Mouse (Mus musculus): Measurements from ENCODE around the gene Def6. TPM values are rescaled to one million over a fixed set of nuclear protein-coding genes. Genes with fewer than 3 reads are reported as not detected.

Gene Def6
- polyA plus RNA-seq, 1 experiment from 2014 or later, result 3.5 TPM

DNA sequence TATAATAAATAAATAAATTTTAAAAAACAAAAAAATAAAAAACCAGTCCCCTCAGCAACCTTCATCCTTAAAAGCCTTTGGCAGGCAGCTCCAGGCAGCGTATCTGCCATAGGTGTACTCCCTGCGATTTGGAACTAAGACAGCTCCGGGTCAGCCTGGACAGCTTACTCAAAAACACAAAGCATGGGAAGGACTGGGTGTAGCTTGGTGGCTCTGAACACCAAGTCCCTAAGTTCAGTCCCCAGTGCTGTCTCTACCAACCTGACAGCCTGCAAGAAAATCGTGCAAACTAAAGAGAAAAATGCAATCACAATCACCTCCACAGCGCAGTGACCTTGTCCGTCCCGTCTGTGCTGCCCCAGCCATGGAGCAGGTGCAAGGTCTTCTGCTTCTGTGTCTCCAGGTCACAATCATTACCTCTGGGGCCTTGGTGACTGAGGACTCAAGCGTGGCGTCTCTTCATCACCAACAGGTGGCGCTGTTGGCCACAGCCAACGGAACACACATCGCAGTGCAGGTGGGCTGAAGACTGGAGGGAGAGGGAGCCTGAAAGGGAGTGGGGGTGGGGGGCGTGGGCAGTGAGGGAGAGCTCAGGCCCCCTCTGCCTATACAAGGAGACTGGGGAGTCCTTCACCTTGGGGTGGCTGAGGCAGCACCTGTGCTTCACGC is 3.4 kb upstream of the Def6 start:
- WGBS, result 33% methylated on average over 14 of the region's 14 CpGs

DNA sequence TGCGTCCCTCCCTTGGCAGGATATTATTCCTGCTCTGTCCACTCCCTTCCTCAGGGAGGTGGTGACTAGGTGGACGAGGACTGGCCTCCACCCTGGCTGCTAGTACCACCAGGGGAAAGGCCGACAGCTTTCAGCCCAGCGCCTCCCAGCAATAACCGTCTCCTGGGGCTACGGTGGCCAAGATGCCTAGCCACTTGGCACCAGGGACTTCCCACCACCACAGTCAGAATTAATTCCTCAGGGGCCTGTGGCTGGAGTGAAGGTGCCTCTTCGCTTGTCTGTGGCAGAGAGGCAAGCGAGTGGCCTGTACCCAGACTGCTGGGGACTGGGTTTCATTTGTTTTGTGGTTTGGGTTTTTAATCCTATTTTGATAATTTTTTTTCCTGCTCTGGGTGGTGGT is 2.1 kb upstream of the Def6 start:
- H3K4me2 ChIP-seq (ENCODE audit: low read length), result no peak overlapping the region
- no peak overlapping the region for H3K9ac ChIP-seq (replicated peaks; ENCODE audit: low read length)
- WGBS, result 91% methylated on average over 8 of the region's 8 CpGs
- no peaks in the 10 kb centered on the region for H3K27me3 ChIP-seq (ENCODE audit: control insufficient read depth, insufficient read depth, low read length)
- ATAC-seq (ENCODE audit: low FRiP score, low TSS enrichment), result no peak
- H3K9me3 ChIP-seq (ENCODE audit: control insufficient read depth, low read length), result no peaks in the 10 kb centered on the region
- no peak overlapping the region for H3K4me3 ChIP-seq (replicated peaks; ENCODE audit: low read depth, low read length)
- H3K4me1 ChIP-seq (ENCODE audit: control insufficient read depth, insufficient read depth, low read length), result no peaks in the 10 kb centered on the region
- H3K36me3 ChIP-seq (ENCODE audit: control insufficient read depth, insufficient read depth, low read length), result peaks cover 40% of the 10 kb centered on the region
- DNase-seq, result no peak
- H3K27ac ChIP-seq (replicated peaks; ENCODE audit: low read depth, low read length), result no peak overlapping the region

More for the DNA sequence above, 3.4 kb upstream of the Def6 start:
- no peak overlapping the region for H3K4me3 ChIP-seq (replicated peaks; ENCODE audit: low read depth, low read length)
- no peaks in the 10 kb centered on the region for H3K27me3 ChIP-seq (ENCODE audit: control insufficient read depth, insufficient read depth, low read length)
- no peaks in the 10 kb centered on the region for H3K9me3 ChIP-seq (ENCODE audit: control insufficient read depth, low read length)
- H3K27ac ChIP-seq (replicated peaks; ENCODE audit: low read depth, low read length), result no peak overlapping the region
- H3K4me1 ChIP-seq (ENCODE audit: control insufficient read depth, insufficient read depth, low read length), result no peaks in the 10 kb centered on the region
- no peak overlapping the region for H3K4me2 ChIP-seq (ENCODE audit: low read length)
- ATAC-seq (ENCODE audit: low FRiP score, low TSS enrichment) (no peak), DNase-seq (peak; percentile 80)
- H3K36me3 ChIP-seq (ENCODE audit: control insufficient read depth, insufficient read depth, low read length), result peaks cover 53% of the 10 kb centered on the region
- no peak overlapping the region for H3K9ac ChIP-seq (replicated peaks; ENCODE audit: low read length)

DNA sequence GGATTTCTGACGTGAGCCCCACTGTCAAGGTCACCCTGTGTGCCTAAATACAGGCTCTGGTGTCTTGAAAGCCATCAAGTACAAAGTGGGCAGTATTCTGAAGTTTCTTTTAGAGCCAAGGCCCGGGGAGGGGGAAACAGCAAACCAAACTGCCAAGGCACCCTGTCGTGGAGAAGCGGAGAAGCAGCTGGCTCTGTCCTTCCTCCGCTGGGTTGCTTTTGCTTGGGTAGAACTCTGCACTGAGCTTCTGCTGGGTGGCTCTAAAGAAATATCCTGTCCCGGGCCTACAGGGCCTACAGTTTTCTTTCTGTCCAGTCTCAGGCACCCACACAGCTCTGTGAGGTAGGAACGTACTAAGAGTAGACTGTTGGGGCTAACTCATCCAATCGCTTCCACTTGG is 486 bp upstream of the Def6 start:
- DNase-seq, result no peak
- 78% methylated on average over 8 of the region's 8 CpGs for WGBS

DNA sequence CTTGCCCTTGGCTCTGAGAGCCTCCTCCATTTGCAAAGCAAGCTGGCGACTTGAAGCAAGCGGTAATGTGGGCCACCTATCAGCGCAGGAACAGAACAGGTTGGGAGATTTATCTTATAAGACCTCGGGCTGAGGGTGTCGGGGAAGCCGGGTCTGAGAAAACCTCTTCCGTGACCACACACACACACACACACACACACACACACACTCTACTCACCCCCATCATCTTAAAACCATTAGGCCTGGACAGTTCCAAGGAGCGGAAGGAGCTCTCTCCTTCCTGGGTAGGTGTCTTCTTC is 685 bp downstream of the Def6 start:
- no peaks in the 10 kb centered on the region for H3K27me3 ChIP-seq (ENCODE audit: control insufficient read depth, insufficient read depth, low read length)
- no peak overlapping the region for H3K9ac ChIP-seq (replicated peaks; ENCODE audit: low read length)
- no peak for ATAC-seq (ENCODE audit: low FRiP score, low TSS enrichment)
- no peak for DNase-seq
- no peaks in the 10 kb centered on the region for H3K9me3 ChIP-seq (ENCODE audit: control insufficient read depth, low read length)
- no peak overlapping the region for H3K27ac ChIP-seq (replicated peaks; ENCODE audit: low read depth, low read length)
- H3K36me3 ChIP-seq (ENCODE audit: control insufficient read depth, insufficient read depth, low read length), result peaks cover 12% of the 10 kb centered on the region; the same call in 1 of the 2 replicates
- H3K4me1 ChIP-seq (ENCODE audit: control insufficient read depth, insufficient read depth, low read length), result no peaks in the 10 kb centered on the region
- WGBS, result 83% methylated on average over 8 of the region's 8 CpGs
- no peak overlapping the region for H3K4me3 ChIP-seq (replicated peaks; ENCODE audit: low read depth, low read length)
- H3K4me2 ChIP-seq (ENCODE audit: low read length), result peak overlapping the region; percentile 35; the same call in 1 of the 2 replicates

More for the DNA sequence above, 486 bp upstream of the Def6 start:
- no peak for ATAC-seq (ENCODE audit: low FRiP score, low TSS enrichment)
- peaks cover 24% of the 10 kb centered on the region for H3K36me3 ChIP-seq (ENCODE audit: control insufficient read depth, insufficient read depth, low read length)
- H3K9ac ChIP-seq (replicated peaks; ENCODE audit: low read length), result peak overlapping the region; percentile 23; the same call in 1 of the 2 replicates
- no peaks in the 10 kb centered on the region for H3K9me3 ChIP-seq (ENCODE audit: control insufficient read depth, low read length)
- no peak overlapping the region for H3K4me2 ChIP-seq (ENCODE audit: low read length)
- H3K4me1 ChIP-seq (ENCODE audit: control insufficient read depth, insufficient read depth, low read length), result no peaks in the 10 kb centered on the region
- H3K27ac ChIP-seq (replicated peaks; ENCODE audit: low read depth, low read length), result peak overlapping the region; percentile 20; the same call in 1 of the 2 replicates
- H3K27me3 ChIP-seq (ENCODE audit: control insufficient read depth, insufficient read depth, low read length), result no peaks in the 10 kb centered on the region
- no peak overlapping the region for H3K4me3 ChIP-seq (replicated peaks; ENCODE audit: low read depth, low read length)

DNA sequence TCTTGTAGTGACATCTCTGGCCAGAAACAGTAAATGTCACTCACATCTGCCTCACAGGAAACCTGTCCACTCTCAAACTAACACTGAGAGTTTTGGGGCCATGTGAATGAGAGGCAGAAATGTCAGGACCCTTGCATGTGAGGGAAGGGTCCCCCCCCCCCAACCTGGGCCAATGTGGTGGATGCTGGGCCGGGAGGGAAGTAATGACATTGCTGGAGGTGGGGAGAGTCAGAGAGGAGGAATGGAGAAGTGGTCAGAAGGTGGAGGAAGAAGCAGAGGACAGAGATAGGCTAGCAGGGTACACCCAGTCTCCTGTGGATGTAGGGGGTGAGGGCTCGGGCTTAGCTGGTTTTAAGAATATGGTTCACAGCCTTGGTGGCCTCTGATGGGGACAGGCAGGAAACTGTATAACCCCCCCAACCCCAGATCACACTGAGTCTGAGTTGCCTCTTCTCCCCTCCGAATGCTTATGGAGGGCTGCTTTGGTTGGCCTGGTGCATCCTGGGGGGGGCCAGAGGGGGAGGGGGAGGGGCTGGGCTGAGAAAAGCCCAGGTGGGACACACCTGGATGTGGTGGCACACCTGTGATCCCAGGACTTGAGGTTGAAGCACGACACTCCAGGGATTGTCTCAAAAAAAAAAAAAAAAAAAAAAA is 2.0 kb downstream of the Def6 start:
- no peak for DNase-seq
- H3K9ac ChIP-seq (replicated peaks; ENCODE audit: low read length), result no peak overlapping the region
- no peak overlapping the region for H3K4me2 ChIP-seq (ENCODE audit: low read length)
- no peaks in the 10 kb centered on the region for H3K4me1 ChIP-seq (ENCODE audit: control insufficient read depth, insufficient read depth, low read length)
- H3K27me3 ChIP-seq (ENCODE audit: control insufficient read depth, insufficient read depth, low read length), result no peaks in the 10 kb centered on the region
- peaks cover 11% of the 10 kb centered on the region; the same call in 1 of the 2 replicates for H3K36me3 ChIP-seq (ENCODE audit: control insufficient read depth, insufficient read depth, low read length)
- no peak for ATAC-seq (ENCODE audit: low FRiP score, low TSS enrichment)
- no peak overlapping the region for H3K4me3 ChIP-seq (replicated peaks; ENCODE audit: low read depth, low read length)
- 79% methylated on average over 4 of the region's 4 CpGs for WGBS
- H3K9me3 ChIP-seq (ENCODE audit: control insufficient read depth, low read length), result no peaks in the 10 kb centered on the region
- H3K27ac ChIP-seq (replicated peaks; ENCODE audit: low read depth, low read length), result no peak overlapping the region

DNA sequence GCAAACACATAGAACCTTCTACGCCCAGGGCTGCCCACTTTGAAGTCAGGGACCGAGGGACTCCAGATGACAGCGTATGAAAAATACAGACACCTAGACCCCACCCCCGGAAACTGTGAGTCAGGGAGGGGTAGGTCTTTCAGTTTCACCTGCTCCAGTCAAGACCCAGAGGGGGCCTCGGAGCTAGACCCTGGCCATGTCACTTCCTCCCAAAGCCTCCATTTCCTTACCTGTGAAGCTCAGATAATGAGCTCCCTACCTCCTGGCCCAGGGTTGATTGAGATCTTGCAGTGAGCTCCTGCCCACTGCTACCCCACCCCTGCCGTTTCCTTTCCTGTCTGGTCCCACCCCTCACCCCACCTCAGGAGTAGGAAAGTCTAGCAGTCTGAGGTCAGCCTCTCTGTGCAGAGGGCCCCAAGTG is 4.4 kb downstream of the Def6 start:
- Histone ChIP-seq H3K4me1 (ENCODE audit: control insufficient read depth, insufficient read depth, low read length) (no peaks in the 10 kb centered on the region), H3K9me3 (ENCODE audit: control insufficient read depth, low read length) (no peaks in the 10 kb centered on the region), H3K27me3 (ENCODE audit: control insufficient read depth, insufficient read depth, low read length) (no peaks in the 10 kb centered on the region), H3K4me3 (replicated peaks; ENCODE audit: low read depth, low read length) (no peak overlapping the region), H3K4me2 (ENCODE audit: low read length) (no peak overlapping the region), H3K36me3 (ENCODE audit: control insufficient read depth, insufficient read depth, low read length) (no peaks in the 10 kb centered on the region), H3K9ac (replicated peaks; ENCODE audit: low read length) (no peak overlapping the region), H3K27ac (replicated peaks; ENCODE audit: low read depth, low read length) (no peak overlapping the region)
- DNase-seq, result no peak
- WGBS, result 85% methylated on average over 6 of the region's 6 CpGs
- ATAC-seq (ENCODE audit: low FRiP score, low TSS enrichment), result no peak

DNA sequence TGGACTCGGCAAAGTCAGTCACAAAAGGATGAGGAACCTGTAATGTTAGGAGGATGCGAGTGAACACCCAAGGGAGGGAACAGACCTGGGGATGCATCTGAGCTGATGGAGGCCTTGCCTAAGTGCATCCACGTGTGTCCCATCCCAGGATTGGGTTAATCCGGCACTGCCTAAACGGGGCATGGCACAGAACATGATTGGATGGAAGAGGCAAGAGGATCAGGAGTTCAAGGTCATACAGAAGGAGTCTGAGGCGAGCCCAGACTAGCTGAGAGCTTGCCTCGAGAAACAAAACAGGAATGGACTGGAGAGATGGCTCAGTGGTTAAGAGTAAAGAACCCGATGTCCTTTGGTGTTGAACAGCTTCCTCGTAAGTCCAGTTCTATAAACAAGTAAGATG is 4.8 kb downstream of the Def6 start:
- Histone ChIP-seq H3K27me3 (ENCODE audit: control insufficient read depth, insufficient read depth, low read length) (no peaks in the 10 kb centered on the region), H3K9ac (replicated peaks; ENCODE audit: low read length) (no peak overlapping the region), H3K27ac (replicated peaks; ENCODE audit: low read depth, low read length) (no peak overlapping the region), H3K4me1 (ENCODE audit: control insufficient read depth, insufficient read depth, low read length) (no peaks in the 10 kb centered on the region), H3K4me2 (ENCODE audit: low read length) (no peak overlapping the region), H3K4me3 (replicated peaks; ENCODE audit: low read depth, low read length) (no peak overlapping the region), H3K9me3 (ENCODE audit: control insufficient read depth, low read length) (no peaks in the 10 kb centered on the region), H3K36me3 (ENCODE audit: control insufficient read depth, insufficient read depth, low read length) (no peaks in the 10 kb centered on the region)
- ATAC-seq (ENCODE audit: low FRiP score, low TSS enrichment), result no peak
- WGBS, result 76% methylated on average over 9 of the region's 9 CpGs
- DNase-seq, result no peak

DNA sequence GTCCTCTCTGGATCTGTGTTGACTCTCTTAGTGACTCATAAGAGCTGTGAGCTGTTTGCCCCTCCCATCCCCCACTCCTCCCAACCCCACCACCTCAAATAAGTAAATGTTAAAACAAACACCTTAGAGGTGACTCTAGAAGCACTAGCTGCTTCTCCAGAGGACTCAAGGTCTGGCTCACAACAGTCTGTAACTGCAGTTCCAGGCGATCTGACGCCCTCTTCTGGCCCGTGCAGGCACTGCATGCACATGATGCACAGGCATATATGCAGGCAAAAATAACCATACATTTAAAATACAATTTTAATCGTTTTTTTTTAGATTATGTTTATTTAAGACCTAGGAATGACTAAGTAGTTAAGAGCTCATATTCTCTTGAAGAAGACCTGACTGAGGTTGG is 5.7 kb downstream of the Def6 start:
- no peak overlapping the region for H3K4me2 ChIP-seq (ENCODE audit: low read length)
- no peaks in the 10 kb centered on the region for H3K36me3 ChIP-seq (ENCODE audit: control insufficient read depth, insufficient read depth, low read length)
- no peaks in the 10 kb centered on the region for H3K27me3 ChIP-seq (ENCODE audit: control insufficient read depth, insufficient read depth, low read length)
- no peak for ATAC-seq (ENCODE audit: low FRiP score, low TSS enrichment)
- no peaks in the 10 kb centered on the region for H3K4me1 ChIP-seq (ENCODE audit: control insufficient read depth, insufficient read depth, low read length)
- no peaks in the 10 kb centered on the region for H3K9me3 ChIP-seq (ENCODE audit: control insufficient read depth, low read length)
- no peak overlapping the region for H3K4me3 ChIP-seq (replicated peaks; ENCODE audit: low read depth, low read length)
- no peak for DNase-seq
- no peak overlapping the region for H3K27ac ChIP-seq (replicated peaks; ENCODE audit: low read depth, low read length)
- H3K9ac ChIP-seq (replicated peaks; ENCODE audit: low read length), result no peak overlapping the region
- 31% methylated on average over 4 of the region's 4 CpGs for WGBS

DNA sequence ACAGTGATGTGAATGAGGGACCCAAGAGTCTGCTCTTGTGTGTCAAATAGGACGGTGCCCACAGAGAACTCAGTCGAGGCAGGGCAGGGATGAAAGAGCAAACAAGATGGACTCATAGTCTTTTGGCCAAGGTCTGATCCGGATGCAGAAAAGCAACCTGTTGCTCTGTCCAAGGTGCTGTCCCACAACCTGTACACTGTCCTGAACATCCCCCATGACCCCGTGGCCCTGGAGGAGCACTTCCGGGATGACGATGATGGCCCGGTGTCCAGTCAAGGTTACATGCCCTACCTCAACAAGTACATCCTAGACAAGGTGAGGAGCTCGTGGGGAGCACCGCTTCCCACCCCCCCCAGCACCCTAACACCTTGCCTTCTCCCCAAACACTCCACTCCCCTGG is 9.2 kb downstream of the Def6 start:
- no peak overlapping the region for H3K27ac ChIP-seq (replicated peaks; ENCODE audit: low read depth, low read length)
- no peaks in the 10 kb centered on the region for H3K36me3 ChIP-seq (ENCODE audit: control insufficient read depth, insufficient read depth, low read length)
- H3K27me3 ChIP-seq (ENCODE audit: control insufficient read depth, insufficient read depth, low read length), result no peaks in the 10 kb centered on the region
- no peak for DNase-seq
- no peak overlapping the region for H3K4me3 ChIP-seq (replicated peaks; ENCODE audit: low read depth, low read length)
- no peak for ATAC-seq (ENCODE audit: low FRiP score, low TSS enrichment)
- no peak overlapping the region for H3K4me2 ChIP-seq (ENCODE audit: low read length)
- H3K9ac ChIP-seq (replicated peaks; ENCODE audit: low read length), result no peak overlapping the region
- no peaks in the 10 kb centered on the region for H3K9me3 ChIP-seq (ENCODE audit: control insufficient read depth, low read length)
- 91% methylated on average over 9 of the region's 9 CpGs for WGBS
- no peaks in the 10 kb centered on the region for H3K4me1 ChIP-seq (ENCODE audit: control insufficient read depth, insufficient read depth, low read length)
